Mouse (Mus musculus) G1E (cell line): ENCODE data around the gene Als2cr12.
"Not testable (repeated sequence)": the region's sequence is repeated elsewhere in the genome, so short reads cannot be mapped to it uniquely, and the experiment has no call there.

Experiments
- CTCF ChIP-seq: IDR thresholded peaks from 2 replicates; pipeline ENCODE4 v1.5.1; 2012; ENCODE audit warnings: low read depth, low read length, inconsistent platforms, mixed read lengths
- GATA1 ChIP-seq: IDR thresholded peaks from 2 replicates; pipeline ENCODE4 v1.6.1; 2012; ENCODE audit warnings: borderline replicate concordance, low read length, inconsistent platforms, mixed read lengths
- POLR2AphosphoS5 ChIP-seq: IDR thresholded peaks from 2 replicates; pipeline ENCODE4 v1.6.1; 2012; ENCODE audit warnings: low read depth, low read length, inconsistent platforms; ENCODE audit not compliant: insufficient replicate concordance
- TAL1 ChIP-seq: conservative IDR thresholded peaks from 2 replicates; pipeline ENCODE4 v1.6.1; 2012; ENCODE audit warnings: low read depth, low read length, inconsistent platforms, mixed read lengths

- TF ChIP-seq TAL1, CTCF, GATA1, POLR2AphosphoS5: not testable (repeated sequence)
Measured at GRCm38 (mm10) chr1:58662671-58663070, 33.1 kb downstream of the Als2cr12 start.
